Mouse (Mus musculus): Measurements from ENCODE around the gene Nefh.

The Nefh gene

GRCm38 (mm10) chr11:4953401-4953800 lies 5.5 kb upstream of the Nefh start:
- no peak for DNase-seq (ENCODE audit: low read depth, low spot score)

- DNase-seq (ENCODE audit: low read depth, low spot score): peak; percentile 25
Measured at GRCm38 (mm10) chr11:4949256-4950044, 1.6 kb upstream of the Nefh start.

- no peak for DNase-seq (ENCODE audit: low read depth, low spot score)
Measured at GRCm38 (mm10) chr11:4948792-4949191, 928 bp upstream of the Nefh start.

GRCm38 (mm10) chr11:4946947-4947812 lies 684 bp downstream of the Nefh start:
- DNase-seq (ENCODE audit: low read depth, low spot score): no peak

GRCm38 (mm10) chr11:4946530-4946929 lies 1.3 kb downstream of the Nefh start:
- no peak for DNase-seq (ENCODE audit: low read depth, low spot score)

- no peak for DNase-seq (ENCODE audit: low read depth, low spot score)
Measured at GRCm38 (mm10) chr11:4936243-4936642, 11.6 kb downstream of the Nefh start.

- DNase-seq (ENCODE audit: low read depth, low spot score): peak; percentile 78
Measured at GRCm38 (mm10) chr11:4931009-4931601, 16.8 kb downstream of the Nefh start.

GRCm38 (mm10) chr11:4927224-4927623 lies 20.6 kb downstream of the Nefh start:
- DNase-seq (ENCODE audit: low read depth, low spot score): no peak

- no peak for DNase-seq (ENCODE audit: low read depth, low spot score)
Measured at GRCm38 (mm10) chr11:4921751-4922150, 26.1 kb downstream of the Nefh start.

DNA sequence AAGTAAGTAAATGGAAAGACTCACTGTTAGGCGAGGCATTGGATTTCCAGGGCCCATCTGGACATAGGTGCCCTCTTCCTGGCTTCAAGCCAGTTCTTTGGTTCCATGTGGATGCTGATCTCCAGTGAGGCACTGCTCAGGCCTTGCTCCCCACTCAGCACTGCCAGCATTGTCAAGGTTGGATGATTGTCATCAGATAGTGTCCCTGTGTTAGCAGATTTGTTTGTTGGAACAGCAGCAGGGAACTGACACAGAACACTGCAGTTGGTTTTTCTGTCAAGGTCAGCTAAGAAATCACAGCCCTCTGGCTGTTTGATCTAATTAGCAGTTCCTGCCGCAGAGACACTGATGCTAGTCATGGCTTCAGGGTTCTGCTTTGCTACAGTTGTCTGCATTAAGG lies 26.6 kb downstream of the Nefh start:
- DNase-seq (ENCODE audit: low read depth, low spot score): no peak

- peak; percentile 82 for DNase-seq (ENCODE audit: low read depth, low spot score)
Measured at GRCm38 (mm10) chr11:4916068-4916467, 31.8 kb downstream of the Nefh start.

DNA sequence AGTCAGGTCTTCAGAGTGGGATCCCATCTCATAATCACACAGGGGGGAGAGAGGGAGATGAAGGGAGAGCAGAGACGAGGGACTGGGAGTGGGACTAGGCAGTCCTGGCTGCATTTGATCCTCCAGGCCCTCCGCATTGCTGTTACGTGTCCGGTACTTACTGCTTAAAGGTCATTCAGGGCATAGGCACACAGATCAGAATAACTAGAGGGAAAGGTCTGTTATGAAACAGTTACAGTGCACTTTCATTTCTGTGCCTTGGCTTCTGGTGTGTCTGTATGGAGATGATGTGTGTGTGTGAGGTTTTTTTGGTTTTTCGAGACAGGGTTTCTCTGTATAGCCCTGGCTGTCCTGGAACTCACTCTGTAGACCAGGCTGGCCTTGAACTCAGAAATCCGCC lies 41.6 kb downstream of the Nefh start:
- no peak for DNase-seq (ENCODE audit: low read depth, low spot score)

DNA sequence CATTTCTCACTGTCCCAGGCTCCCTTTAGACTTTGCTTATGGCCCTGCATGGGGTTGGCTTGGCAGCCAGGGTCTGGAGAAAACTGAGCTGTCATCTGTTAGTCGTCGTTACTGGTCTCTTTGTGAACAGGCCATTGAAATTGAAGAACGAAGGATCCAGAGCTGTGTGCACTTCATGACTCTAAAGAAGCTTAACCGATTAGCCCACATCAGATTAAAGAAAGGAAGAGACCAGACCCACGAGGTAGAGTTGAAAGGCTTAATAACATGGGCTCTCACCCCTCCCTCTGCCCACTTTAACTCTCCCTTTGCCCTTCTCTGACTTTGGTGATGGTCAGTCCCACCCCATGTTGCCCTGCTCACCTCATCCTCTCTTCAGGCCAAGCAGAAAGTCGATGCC lies 45.9 kb downstream of the Nefh start:
- no peak for DNase-seq (ENCODE audit: low read depth, low spot score)

DNA sequence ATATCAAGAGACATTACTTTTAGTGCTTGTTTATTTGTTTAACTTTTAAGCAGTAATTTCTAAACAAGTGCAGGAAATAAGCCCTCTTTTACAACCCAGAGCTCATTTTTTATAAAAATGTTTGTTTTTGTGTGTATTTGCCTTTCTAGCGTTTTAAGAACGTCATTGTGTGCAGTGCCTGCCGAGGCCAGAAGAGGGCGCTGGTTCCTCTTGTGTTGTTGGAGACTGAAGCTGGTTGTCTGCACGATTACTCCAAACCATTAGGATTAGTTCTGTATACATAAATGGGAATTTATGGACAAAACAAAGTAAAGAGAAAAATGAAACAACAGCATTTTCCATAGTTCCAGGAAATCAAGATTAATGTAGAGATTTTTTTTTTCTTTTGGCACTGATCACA lies 47.4 kb downstream of the Nefh start:
- DNase-seq (ENCODE audit: low read depth, low spot score): peak; percentile 41

GRCm38 (mm10) chr11:4894848-4895816 lies 52.7 kb downstream of the Nefh start, which contains the start of gene Thoc5:
Gene Thoc5, plus strand, starts transcription at chr11:4895320.
- peak; percentile 94 for DNase-seq (ENCODE audit: low read depth, low spot score)

Measured in 3T3-L1 (cell line).